Mouse (Mus musculus) frontal cortex, postnatal 36 days (tissue): ENCODE results near the gene Orc2.

ENCODE experiments used
- DNase-seq, 2 experiments: peaks; one replicate each; pipeline ENCODE4 v3.0.0; 2022; ENCODE audit warnings: low spot score in 2 of 2

Orc2 gene

GRCm38 (mm10) chr1:58423371-58424248 is 81.3 kb downstream of the Orc2 start, which contains the start of gene Clk1:
Gene Clk1 (minus strand): TSS chr1:58424066.
- peak; percentile 96 to 97 for DNase-seq

GRCm38 (mm10) chr1:58422879-58423278 is 82.0 kb downstream of the Orc2 start:
- DNase-seq, result no peak

GRCm38 (mm10) chr1:58420961-58421360 is 83.9 kb downstream of the Orc2 start:
- no peak for DNase-seq

- no peak for DNase-seq
Measured at GRCm38 (mm10) chr1:58420032-58420431, 84.9 kb downstream of the Orc2 start.

GRCm38 (mm10) chr1:58416048-58416447 is 88.9 kb downstream of the Orc2 start:
- DNase-seq, result no peak

- no peak for DNase-seq
Measured at GRCm38 (mm10) chr1:58415442-58415841, 89.5 kb downstream of the Orc2 start.
